Mouse (Mus musculus): Measurements from ENCODE around the gene Ppp1r21. TPM values are rescaled to one million over a fixed set of nuclear protein-coding genes. Genes with fewer than 3 reads are reported as not detected.

Gene Ppp1r21
- polyA plus RNA-seq (2012; rRNA removed): 13.5 and 15.8 TPM in 2 replicates

DNA sequence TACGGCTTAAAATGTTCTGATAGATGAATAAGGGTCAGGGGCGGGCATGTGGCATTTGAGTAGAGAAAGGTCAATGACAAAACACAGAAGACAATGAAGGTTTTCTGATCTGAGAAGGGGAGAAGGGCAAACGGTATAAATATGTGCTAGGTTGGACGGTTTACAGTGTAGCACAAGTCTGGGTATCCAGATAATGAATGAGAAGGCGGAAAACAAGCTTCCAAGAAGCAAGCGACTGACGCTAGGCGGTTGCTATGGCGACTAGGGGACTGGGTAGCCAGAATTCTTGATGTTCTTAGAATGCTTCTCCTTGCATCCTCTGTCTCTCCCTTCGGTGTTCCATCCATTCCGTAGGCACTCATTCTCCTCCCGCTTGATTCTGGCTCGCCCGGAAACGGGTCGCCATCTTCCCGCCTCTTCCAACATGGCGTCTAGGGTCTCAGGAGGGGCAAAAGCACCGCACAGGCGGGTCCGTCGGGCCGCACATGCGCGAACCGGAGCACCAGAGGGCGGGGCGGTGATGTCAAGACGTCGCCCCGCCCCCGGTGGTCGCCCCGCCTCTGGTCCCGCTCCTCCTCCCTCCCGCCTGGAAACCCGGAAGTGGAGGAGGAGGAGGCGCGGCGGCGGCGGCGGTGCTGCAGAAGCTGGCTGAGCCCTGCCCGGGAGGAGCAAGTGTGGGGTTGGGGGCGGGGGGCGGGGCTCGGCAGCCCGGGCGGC is at the start of gene Ppp1r21:
Gene Ppp1r21 (plus strand): TSS at position 600 of the 717 bp plus-strand sequence.

GRCm38 (mm10) chr17:88597222-88598055 is 67.5 kb downstream of the Ppp1r21 start, which contains the start of gene Ston1:
Ston1 (plus strand) TSS chr17:88597684.

Other genes with a start within 250 kb of the Ppp1r21 start
- 3.9 and 4.3 TPM in 2 replicates for gene Foxn2, start 89.4 kb upstream of the Ppp1r21 start, polyA plus RNA-seq (2012; rRNA removed)
- 2.5 and 2.7 TPM in 2 replicates for gene Ston1, start 67.6 kb downstream of the Ppp1r21 start, polyA plus RNA-seq (2012; rRNA removed)
- gene Gtf2a1l, start 138.5 kb downstream of the Ppp1r21 start, polyA plus RNA-seq (2012; rRNA removed): not detected in 2 replicates